Mouse (Mus musculus): ENCODE results near the gene Baz2b.

DNA sequence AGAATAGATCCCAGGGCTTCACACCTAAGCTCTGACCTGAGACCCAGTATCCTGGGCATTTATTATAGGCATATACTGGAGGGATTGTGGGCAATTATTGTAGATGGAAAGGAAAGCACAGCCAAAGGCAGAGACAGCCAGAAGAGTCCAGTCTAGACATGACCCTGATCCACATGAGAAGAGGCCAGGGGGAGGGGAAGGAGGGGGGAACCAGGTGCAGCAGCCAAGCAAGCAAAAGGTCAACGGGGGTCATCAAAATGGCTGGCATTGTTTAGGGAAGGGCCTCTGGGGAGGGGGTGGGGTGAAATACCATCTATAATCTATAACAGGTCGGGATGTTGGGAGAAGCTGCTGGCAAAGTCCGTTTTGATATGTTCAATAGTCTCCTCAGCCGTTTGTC, 128.8 kb downstream of the Baz2b start:
- TF ChIP-seq CTCF (IDR thresholded peaks at IDR 0.05; ENCODE audit: insufficient read depth, low read depth, low read length) = no peak
- no peak for TF ChIP-seq POLR2A (IDR thresholded peaks at IDR 0.05; ENCODE audit: insufficient read depth, low read depth, low read length)
